Mouse (Mus musculus) spleen, embryonic (tissue): ENCODE results near the gene Maats1.

Experiments
- CTCF ChIA-PET: fragments of 350-600 bp; sonication (Branson Sonifier 250); formaldehyde crosslinking; loops from one replicate; lab custom pipeline; 2022; lab: Charles Lee

Maats1 gene

GRCm38 (mm10) chr16:38371705-38372296, 29.9 kb upstream of the Maats1 start:
- CTCF ChIA-PET = no interaction called here

DNA sequence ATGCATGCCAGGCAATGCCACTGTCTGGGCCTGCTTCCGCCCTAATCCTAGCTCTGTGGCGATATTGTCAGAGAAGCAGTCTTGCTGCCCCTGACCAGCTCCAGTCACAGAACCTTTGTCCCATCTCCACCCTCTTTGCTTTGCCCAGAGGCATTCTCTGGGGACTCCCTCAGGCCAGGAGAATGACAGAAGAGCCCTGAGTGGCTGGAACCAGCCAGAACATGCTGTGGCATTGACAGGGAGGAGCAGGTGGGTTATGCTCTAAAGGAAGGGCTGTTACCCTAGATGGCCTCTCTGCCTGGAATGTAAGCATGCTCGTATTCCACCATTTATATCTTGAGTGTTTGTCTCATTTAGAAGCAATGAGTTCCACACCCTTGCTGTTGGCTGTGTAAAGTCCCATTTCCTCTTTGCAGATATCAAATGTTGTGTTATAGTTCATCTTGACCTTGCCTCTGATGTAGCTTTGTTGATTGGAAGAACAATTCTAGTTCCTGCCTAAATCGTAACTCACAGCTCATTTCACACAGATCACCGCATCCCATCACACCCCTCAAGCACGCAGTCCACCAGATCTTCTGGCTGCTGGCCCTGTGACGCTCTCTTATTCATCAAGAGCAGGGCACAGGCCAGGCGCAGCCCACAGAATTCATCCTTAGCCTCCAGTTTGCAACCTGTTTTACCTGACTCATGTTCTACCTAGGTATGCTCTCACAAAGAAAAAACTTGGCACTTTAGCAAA, 28.9 kb upstream of the Maats1 start:
- CTCF ChIA-PET = no interaction called here

DNA sequence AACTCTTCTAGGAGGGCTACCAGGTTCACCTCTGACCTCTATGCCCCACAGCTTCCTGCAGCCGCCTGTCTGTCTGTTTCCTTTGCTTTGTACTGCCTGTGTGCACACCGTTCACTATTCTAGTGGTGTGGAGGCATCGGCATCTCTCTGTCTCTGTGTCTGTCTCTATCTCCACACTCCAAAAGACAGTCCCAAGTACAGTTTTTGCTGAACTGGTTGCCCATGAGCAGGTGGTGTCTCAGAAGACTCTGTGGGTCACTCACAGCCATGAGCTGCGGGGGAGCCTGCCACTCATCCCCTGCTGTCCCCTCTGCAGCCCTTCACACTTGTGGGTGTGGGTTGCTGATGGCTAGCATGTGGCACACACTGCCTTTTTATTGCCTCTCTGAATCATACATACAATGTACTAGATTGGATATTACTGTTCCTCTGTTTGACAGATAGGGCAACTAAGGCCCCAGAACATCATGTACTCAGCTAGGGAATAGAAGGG, 28.1 kb upstream of the Maats1 start:
- CTCF ChIA-PET = no interaction called here

DNA sequence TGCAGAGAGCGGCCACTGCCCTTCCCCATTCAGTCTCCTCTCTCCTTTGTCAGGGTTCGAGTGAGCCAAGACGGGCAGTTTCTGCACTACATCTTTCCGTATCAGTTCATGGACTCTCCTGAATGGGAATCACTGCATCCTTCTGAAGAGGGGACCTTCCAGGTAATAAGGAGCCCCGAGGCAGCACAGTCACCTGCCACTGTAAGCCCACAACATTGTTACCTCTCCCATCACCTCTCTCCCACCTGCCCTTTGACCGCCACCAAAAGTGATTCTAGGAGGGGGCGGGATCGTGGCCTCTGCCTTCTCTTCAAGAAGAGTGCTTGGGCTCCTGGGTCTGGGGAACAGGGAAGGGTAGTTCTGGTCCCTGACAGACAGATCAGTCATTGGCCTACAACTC, 27.5 kb upstream of the Maats1 start:
- CTCF ChIA-PET = no interaction called here

DNA sequence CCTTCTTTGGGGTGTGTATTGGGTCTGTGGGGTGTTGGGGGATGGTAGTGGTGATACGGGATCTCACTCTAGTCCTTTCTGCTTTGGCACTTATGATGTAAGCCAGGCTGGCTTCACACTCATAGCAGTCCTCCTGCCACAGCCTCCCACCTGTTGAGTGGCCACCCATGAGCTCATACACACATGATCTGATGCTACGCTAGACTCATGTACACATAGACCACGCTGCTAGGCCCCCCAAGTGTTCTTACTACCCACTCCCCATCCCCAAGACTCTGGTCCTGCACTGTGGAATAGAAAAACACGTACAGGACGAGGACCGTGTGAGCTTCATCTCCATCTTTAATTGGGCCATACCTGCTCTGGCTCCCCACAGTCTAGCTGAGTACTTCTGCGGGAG, 27.1 kb upstream of the Maats1 start:
- CTCF ChIA-PET = no interaction called here

GRCm38 (mm10) chr16:38368336-38368735, 26.4 kb upstream of the Maats1 start:
- CTCF ChIA-PET = no interaction called here

DNA sequence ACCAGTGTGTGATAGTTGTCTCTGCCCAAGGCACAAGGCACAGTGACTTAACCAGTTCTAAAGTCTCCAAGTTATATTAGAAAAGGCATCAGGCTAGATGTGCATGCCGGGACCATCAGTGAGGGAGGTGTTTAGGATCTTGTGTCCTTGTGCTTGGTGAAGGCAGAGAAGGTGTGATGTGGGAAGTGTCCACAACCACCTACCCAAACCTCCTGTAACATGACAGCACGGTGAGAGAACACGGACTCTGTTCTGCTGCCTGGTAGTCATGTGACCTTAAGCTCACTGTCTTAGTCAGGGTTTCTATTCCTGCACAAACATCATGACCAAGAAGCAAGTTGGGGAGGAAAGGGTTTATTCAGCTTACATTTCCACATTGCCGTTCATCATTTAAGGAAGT, 24.3 kb upstream of the Maats1 start:
- CTCF ChIA-PET = no interaction called here

GRCm38 (mm10) chr16:38365390-38365789, 23.4 kb upstream of the Maats1 start:
- CTCF ChIA-PET = no interaction called here

DNA sequence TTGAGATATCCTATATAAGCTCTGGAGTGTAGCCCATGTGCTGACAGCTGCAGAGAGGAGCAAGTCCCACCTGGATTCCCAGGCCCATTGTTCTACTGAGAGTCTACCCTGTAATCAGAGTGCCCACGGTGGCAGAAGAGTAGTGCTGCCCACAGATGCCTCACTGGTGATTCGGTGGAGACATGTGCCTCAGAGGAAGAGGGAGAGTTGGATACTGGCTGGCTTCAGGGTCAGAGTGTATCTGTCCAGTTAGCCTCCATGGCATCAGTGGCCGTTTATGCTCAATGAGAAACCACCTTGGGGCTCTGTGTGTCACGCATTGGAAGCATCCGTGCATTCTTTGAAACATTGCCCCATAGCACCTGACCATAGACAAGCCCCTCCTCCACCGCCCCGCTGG, 21.7 kb upstream of the Maats1 start:
- CTCF ChIA-PET = no interaction called here

DNA sequence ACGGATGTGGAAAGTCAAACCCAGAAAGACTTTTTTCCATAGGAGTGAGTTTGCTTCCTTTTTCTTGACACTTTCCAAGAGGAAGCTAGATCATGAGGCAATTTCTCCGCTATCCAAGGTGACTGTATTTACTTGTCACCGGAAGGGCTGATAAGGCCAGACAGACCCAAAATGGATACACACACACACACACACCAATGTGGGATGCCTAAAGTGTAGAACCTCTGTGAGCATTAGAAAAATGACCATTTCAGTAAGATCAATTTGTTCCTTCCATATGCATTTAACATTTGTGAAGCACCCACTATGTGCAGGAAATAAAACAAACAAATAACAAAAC, 21.3 kb upstream of the Maats1 start:
- CTCF ChIA-PET = no interaction called here

- CTCF ChIA-PET = no interaction called here
Observed at GRCm38 (mm10) chr16:38362493-38363255, 20.7 kb upstream of the Maats1 start.

DNA sequence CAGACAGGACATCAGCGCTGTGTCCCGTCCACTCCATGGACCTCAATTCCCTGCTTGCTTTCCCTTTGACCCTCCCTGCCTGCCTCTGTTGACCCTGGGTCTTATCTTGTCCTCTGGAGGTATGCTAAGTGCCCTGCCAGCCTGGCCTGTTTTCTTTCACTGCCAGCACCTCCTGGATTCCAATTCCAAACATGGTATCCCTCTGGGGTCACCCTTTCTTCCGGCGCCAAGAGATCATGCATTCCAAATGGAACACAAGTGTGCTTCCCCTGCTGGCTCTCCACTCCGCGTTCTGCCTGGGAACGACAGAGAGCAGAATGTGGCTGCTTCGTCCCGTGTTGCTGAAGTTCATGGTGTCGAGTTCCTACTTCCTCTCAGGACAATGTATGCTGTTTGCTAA, 20.0 kb upstream of the Maats1 start, which contains the start of gene Popdc2:
TSS of gene Popdc2 (plus strand) at position 277 of the 400 bp plus-strand sequence.
- CTCF ChIA-PET = no interaction called here

DNA sequence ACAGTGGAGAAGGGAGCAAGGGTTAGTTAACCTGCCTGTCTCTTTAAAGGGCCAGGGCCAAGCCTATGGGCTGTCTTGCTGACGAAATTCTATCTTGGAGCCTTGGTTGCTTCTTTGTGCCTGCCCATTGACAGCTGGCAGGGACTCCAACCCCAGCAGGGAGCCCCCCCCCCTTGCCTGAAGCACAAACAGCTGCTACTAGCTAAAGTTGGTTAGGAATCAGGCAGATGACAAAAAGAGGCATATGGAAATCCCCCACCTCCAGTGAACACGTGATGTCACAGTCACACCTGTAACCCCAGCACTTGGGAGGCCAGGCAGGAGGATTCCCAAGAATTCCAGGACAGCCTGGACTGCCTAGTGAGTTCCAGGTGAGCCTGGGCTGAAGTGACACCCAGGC, 18.4 kb upstream of the Maats1 start:
- CTCF ChIA-PET = no interaction called here

- CTCF ChIA-PET = interaction anchor here (0.6 kb wide), 1 partner anchor 151 kb away, joined by 3 read pairs; no protein-coding TSS in a partner anchor
Observed at GRCm38 (mm10) chr16:38359857-38360256, 17.9 kb upstream of the Maats1 start.

- CTCF ChIA-PET = no interaction called here
Observed at GRCm38 (mm10) chr16:38359241-38359640, 17.3 kb upstream of the Maats1 start.

DNA sequence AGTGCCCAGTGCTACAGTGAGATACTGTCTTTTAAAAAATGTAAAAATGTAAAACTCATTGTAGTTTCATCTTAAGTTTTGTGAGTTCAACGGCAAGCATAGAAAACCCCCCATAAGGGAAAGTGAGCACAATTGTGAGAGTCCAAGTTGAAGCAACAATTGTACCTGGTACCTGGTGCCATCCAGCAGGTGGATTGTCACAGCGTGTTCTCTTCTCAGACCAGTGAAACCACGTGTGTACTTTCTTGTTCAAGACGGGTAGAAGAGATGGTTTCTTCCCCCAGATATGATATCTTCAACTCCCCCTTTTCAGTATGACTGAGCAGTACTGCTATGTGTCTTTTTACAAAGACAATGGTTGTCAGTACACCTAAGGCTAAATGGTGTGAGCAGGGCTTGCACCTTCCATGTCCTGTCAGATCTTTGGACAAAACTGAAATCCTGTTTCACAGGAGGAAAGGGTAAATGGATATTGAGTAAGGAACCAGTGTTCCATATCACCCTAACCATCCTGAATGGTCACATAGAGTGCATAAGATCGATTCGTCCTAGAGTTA, 16.4 kb upstream of the Maats1 start:
- CTCF ChIA-PET = no interaction called here

- CTCF ChIA-PET = no interaction called here
Observed at GRCm38 (mm10) chr16:38354185-38354913, 12.4 kb upstream of the Maats1 start.

DNA sequence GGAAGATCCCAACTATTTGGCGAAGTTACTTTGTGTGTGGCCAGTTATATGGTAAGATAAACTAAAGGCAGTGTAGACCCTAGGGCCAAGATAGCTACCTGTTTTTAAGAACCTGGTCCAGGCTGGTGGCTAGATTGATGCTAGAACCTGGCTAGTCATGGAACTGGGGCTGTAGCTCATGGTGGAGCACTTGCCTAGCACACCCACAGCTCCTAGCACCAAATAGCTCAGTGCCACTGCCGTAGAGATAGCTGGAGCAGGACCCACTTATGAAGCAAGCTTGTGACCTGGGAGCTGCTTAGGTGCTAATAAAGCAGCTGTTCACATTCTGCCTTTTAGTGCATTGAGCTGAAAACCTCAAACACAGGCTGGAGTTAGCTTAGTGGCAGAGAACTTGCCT, 11.7 kb upstream of the Maats1 start:
- CTCF ChIA-PET = interaction anchor here (0.6 kb wide), 1 partner anchor 27 kb away, joined by 12 read pairs; no protein-coding TSS in a partner anchor

DNA sequence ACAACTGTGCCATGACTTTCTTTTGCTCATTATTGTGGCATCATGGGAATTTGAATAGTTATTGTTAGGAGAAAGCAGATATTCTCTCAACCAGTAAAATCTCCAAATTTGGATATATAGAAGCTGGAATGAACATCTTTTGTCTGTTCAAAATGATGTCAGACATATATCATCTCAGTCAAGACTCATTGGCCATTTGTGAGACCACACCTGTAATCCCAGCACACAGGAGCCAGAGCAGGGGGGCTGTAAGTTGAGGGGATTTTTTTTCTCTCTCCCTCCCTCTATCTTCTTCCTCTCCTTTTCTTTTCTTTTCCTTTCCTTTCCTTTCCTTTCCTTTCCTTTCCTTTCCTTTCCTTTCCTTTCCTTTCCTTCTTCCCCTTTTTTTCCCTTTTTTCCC, 10.9 kb upstream of the Maats1 start:
- CTCF ChIA-PET = interaction anchor here (0.6 kb wide), 1 partner anchor 27 kb away, joined by 12 read pairs; no protein-coding TSS in a partner anchor

DNA sequence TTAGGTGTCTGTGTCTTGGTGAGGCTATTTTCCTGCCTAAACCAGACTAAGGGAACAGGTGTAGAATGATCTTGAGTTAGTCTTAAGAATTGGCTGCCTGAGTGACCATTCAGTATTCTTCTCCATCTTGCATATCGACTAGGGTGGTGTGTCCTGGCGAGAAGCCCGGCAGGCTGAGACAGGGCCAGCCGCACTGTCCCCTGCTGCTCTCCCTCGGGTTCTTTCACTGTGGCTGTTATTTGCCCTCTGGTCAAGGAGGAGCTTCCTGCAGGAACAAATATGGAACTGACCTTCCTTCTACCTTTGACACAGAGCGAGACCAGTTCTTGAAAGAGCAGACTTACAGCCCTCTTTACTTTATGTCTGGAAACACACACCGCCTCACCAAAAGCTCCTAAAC, 10.1 kb upstream of the Maats1 start:
- CTCF ChIA-PET = no interaction called here

DNA sequence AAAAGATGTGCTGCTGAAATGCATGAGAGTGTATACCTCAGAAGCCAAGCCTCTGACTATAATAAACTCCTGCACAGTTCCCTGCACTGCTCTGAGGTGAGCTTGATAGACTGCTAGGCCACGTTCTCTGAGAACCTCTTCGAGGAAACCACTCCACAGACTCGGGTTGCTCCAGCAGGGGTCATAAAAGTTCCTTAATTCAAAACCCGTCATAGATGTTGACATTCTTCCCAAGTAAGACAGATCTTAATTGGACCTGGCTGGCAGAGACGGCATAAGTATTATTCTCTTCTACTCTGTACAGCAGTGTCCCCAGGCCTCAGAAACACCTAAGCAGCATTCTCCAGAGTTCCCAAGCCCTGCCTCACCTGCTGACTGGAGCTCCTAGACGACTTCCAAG, 9.0 kb upstream of the Maats1 start:
- CTCF ChIA-PET = no interaction called here
